Mouse (Mus musculus) thymus, adult 18-20 months (tissue): ENCODE data around the gene Secisbp2.
A peak's percentile ranks its signal among the peaks of the same experiment; 100 is the strongest.

ENCODE experiments used
- DNase-seq, 2 experiments: peaks; one replicate each; pipeline ENCODE4 v3.0.0; 2022; ENCODE audit warnings: mixed read lengths in 2 of 2

The Secisbp2 gene

DNA sequence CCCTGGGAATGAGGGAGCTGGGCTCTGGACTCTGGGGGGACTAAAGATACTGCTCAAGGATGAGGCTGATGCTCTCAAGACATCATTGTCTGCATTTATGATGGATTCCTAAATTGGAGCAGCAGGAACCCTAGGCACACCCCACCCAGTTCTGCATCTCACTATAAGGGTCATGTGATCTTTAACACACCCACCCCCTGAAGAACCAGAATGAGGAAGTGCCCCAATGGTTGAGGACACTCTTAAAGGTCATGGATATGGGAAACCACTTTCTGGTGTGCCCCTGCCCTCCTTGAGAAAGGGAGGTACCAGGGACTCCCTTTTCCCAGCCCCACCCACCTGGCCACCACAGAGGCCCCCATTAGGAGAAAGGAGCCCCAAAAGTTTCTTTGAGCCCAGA is 45.0 kb downstream of the Secisbp2 start:
- no peak for DNase-seq

DNA sequence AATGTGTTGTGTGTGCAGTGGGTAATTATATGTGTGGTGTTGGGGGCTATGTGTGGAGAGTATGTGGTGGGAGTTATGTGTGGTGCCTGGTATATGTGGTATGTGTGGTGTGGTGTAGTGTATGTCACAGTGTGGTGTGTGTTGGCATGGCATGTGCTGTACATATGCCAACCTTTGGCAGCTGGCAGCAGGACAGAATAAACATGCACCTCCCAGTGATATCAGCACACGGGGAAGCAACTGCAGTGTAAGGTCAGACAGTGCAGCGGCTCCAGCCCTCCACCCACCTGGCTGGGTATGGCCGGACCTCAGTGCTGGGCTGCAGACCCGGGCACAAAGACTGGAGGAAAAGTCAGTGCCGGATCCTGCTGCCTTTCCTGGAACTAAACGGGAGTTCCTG is 46.0 kb downstream of the Secisbp2 start:
- DNase-seq = no peak

DNA sequence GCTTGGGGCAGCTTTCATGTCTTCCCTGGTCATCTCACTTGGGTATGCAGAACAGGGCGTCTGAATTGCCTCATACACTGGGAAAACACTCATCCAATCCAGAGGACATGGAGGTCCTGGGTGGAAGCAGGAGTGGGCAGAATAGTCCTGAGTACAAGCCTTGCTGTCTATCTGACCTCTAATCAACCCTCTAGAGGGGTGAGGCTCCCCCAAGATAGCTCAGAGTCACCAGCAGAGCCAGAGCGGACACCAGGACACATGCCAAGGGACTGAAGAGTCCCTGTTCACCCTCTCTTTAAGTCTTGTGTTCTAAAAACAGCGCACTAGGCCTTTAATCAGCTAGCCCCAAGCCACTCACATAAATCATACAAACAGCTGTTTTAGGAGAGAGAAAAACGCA is 46.4 kb downstream of the Secisbp2 start:
- no peak for DNase-seq

DNA sequence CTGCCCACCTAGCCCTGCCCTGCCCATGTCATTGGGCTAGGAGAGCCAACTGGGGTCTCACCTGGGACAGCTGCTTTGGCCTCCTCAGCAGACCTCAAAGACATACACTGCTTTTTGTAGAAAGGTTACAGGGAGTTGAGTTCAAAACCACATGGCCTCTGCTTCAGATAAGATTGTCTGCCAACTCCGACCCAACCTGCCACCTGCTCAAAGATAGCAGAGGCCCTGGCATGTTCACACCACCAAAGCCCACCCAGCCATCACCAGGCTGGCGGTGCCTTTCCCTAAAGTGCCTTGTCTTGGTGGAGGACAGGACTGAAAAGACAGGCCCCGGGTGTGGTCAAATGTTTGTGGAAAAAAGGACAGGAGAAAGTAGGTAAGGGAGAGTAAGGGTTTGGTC is 46.8 kb downstream of the Secisbp2 start:
- DNase-seq = no peak

DNA sequence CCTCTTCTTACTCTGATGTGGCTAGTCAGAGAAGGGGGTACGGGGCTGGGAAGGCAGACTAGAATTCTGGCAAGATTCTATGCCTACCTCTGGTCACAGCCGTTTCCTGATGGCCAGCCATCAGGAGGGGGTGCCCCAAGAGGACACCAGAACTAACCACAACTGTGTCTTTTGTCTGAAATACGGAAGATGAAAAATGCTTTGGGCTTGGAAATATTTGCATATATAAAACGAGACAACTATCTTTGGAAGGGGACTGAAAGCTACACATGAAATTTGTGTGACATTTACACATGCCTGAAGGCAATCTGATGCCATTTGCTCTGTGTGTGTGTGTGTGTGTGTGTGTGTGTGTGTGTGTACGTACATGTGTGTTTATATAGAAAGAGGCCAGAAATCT is 52.4 kb downstream of the Secisbp2 start:
- DNase-seq = no peak

DNA sequence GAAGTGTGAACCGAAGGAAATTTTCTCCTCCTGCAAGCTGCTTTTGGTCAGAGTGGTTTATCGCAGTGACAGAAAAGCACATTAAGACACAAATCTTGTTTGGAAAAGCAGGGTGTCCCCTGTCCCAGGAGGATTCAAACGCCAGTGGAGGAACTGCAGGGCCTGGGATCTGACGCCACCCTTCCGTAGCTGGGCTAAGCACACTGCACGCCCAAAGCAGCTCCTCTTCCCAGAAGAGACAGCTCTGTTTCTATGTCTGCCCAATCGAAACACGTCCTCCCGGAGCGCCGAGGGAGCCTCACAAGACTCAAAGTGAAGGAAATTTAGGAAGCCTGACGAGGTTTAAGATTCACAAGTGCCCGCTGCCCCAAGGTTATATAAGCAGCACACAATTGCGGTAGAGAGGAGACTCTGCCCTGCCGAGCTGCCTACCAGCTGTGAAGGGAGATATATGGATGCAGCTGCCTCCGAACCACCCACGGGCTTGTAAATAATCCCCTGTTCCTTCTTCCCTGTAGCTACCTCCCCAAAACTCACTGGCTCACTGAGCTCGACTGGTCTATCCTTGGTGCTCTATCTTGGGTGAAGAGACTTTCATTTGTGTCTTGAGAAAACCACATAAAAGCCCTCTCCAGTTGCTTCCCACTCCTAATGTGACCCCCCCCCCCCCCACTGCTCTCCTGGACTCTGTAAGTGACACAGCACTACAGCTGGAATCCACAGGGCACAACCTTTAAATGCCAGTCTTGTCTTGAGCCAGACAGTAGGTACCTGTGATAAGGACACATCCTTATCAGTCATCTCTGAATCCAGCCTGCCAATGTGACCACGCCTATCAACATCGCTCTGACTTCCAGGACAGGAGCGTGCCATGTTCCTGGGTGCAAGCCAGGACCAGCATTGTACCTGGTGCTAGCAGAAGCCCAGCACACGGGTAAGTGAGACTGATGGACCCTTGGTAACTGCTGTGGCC is 54.7 kb downstream of the Secisbp2 start:
- DNase-seq = no peak

DNA sequence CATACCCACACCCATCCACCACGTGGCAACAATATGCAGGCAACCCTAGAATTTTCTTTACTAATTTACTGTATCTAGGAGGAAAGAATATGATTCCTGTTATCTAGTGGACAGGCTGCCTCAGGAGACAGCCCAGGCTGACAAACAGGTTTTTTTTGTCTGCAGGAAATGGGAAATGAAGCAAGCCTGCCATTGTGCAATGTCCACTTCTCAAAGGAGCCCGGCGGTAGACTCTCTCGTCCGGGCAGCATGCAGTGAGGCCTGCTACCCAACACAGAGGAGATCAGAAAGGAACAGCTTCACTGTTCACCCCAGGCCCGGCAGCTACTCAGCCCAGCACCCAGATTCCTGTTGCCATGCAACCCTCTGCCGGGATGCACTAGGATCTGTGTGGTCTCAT is 59.2 kb downstream of the Secisbp2 start:
- DNase-seq = no peak

DNA sequence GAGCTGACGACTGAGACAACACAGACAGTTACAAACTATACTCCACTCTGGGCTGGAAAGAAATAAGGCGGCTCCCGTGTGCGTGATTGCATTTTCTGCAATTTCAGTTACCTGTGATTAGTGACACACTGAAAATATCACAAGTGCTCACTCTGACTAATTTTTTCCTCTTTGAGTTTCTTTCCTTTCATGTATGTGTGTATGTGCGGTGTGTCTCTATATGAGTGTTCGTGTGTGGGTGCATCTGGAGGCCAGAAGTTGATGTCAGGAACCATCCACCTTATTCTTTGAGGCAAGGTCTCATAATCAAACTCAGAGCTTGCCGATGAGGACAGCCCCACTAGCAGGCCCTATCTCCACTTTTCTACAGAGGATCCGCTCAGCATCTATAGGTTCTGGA is 60.5 kb downstream of the Secisbp2 start:
- DNase-seq = no peak

DNA sequence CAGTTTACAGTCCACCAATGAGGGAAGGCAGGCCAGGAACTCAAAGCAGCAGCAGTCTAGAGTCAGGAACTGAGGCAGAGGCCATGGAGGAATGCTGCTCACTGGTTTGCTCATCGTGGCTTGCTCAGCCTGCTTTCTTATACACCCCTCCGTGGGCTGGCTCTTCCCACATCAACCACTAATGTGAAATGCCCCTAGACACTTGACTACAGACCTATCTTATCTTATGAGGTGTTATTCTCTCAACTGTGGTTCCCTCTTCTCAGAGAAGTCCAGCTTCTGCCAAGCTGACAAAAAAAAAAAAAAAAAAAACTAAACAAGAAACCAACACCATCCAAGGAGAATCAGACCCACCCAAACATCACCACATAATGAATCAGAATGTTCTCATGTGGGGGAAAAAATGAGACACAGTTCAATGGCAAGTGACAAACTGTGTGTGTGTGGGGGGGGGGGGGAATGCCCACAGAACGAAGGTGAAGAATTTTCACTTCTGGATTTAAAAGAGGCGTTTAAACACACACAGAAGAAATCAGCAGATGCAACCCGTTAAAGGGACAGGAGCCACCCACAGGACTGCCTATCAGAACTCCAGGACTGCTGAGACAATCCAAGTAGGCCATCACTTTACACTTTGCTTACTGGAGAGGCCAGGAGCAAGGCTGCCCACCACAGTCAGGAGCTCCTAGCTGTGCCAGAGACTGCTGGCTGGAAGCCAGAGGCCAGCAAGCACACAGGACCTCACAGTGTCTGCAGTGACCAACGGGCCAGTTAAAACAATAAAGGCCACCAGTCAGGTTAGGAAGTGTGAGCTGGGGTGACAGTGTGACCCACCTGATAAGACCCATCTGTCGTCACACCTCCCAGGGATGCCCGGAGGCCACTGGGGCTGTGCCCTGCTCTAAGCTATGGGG is 65.1 kb downstream of the Secisbp2 start:
- DNase-seq = no peak

DNA sequence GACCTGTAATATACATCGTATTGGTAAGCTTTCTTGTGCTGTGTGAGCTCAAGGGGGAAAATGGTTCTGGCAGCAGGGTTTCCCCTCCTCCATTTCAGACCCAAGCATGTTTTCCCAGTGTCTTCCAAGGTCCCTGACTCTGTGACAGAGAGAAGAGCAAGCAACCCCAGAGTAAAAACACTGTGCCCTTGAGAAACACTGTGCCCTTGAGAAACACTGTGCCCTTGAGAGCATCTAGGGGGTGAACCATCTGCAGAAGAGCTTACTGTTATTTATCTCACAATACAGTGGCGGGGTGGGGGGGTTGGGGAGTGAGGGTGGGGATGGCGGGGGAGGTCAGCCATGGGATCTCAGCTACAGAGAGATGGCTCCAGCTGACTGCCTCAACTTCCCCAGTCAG is 67.8 kb downstream of the Secisbp2 start:
- DNase-seq = no peak

DNA sequence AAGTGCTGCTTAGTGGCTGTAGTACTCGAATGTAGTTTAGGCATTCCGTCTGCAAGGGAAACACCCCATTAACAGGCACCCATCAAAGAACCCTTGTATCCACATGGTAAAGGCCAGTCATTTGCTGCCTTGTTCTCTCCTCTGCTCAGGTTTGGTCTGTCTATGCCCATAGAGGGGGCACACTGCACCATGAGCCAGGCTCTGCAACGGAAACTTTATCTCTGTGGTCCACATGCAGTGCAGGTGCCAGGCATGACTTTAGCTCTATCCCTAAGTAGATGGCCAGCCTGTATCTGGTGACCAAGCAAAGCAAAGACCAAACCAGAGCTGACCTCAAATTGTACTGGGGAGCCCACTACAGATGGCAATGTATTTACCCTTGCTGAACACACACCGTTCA is 69.1 kb downstream of the Secisbp2 start:
- no peak for DNase-seq

DNA sequence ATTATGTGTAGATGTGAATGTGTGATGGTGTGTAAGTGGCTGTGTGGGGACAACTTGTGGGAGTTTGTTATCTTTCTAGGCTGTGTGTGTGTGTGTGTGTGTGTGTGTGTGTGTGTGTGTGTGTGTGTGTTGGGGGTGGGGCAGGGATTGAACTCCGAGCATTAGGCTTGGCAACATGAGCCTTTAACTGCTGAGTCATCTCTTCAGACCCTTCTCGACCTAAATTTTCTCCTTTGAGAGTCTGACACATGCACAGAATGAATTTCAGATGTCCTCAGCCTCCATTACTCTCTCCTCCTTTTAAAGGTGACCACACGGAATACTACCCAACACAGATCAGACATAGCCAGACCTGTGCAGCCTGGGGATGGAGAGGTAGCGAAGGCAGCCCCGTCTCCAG is 71.6 kb downstream of the Secisbp2 start:
- no peak for DNase-seq

DNA sequence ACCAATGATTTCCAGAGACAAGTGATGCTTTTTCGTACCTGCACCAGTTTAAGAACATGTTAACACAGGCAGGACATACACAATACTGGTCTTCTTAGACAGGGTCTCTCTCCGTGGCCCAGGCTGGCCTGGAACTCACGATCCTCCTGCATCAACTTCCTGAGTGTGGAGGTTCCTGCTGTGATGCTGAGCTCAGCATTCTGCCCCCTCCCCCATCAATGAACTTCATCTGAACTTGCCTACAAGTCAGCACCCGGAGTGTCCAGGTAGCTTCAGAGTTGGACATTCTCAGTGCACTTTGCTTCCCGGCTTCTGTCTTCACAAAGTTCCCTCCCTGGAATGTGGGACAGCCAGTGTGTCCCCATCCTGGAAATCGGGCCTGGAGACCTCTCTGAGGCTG is 73.1 kb downstream of the Secisbp2 start:
- no peak for DNase-seq

DNA sequence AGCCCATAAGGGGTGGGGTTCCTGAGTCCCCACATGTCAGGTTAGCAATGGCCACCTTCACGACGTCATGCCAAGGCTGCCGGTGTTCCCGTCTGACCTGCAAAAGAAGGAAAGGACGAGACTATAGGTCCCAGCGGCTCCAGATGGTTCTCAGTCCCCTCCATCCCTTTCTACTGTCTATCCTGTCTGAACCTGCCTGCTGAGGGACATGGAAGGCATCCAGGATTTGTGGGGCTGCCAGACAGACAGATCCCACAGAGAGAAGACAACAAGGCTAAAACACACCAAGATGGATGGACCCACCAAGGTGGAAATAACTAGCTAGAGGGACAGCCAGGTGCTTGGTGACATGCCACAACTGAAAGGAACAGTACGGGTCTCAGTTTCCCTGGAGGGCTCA is 73.9 kb downstream of the Secisbp2 start:
- DNase-seq = no peak

DNA sequence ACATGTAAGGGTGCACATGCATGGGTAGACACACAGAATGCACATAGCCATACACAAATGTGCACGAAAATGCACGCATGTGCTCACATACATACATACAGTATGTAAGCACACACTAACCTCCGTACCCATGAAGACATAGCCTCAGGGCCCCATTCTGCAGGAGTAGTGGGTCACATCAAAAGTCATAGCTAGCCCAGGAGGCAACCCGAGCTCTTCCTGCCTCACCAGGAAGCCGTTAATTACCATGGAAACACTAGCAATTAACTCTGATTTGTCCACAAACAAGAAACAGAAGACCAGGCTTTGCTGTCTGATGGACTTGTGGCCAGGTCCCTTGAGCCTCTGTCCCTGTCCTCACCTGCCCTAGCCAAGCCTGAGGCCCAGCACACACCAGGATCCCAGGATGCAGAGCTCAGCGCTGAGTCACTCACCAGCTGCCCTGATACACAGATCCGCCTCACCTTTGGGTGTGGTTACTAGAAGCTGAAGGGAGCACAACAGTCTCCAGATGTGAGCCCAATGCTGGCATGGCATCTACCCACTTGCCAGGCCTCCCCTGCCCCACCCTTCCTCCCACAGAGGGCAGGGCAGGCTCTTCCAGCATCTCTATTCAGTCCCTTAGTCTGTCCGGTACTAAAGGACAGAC is 74.6 kb downstream of the Secisbp2 start:
- no peak for DNase-seq

DNA sequence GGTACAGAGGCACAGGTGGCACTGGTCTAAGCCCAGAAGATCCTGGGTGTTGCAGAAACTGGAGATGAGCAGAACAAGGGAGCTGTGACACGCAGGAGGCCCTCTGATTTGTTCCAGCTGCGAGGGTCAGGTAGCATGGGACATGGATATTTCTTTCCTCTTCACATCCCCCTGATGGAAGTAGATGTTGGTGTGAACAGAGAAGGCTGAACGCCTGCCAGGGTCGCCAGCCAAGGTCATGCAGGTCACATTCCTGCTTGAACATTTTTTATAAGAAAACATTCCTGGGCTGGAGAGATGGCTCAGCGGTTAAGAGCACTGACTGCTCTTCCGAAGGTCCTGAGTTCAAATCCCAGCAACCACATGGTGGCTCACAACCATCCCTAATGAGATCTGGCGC is 75.9 kb downstream of the Secisbp2 start:
- DNase-seq = no peak

DNA sequence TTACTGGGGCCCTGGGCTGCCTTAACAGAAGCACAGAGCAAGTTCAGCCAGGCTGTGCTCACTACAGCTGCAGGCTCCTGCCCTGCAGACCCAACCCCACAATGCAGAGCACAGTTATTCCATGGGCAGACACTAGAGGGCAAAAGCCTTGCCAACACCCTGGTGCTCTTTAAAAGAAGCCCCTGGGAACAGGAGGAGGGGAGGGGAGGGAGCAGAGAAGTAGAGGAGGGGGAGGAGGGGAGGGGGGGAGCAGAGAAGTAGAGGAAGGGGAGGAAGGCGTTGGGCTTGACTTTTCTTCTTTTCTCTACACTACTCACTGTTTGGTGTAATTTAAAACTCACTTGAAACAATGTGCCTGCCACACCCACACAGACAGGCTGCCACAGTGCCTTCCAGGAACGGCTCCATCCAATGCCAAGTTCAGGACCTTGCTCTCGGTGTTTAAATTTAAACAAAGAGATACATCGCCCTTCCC is 78.4 kb downstream of the Secisbp2 start:
- DNase-seq = peak in 1 of 2 experiments; percentile 62

DNA sequence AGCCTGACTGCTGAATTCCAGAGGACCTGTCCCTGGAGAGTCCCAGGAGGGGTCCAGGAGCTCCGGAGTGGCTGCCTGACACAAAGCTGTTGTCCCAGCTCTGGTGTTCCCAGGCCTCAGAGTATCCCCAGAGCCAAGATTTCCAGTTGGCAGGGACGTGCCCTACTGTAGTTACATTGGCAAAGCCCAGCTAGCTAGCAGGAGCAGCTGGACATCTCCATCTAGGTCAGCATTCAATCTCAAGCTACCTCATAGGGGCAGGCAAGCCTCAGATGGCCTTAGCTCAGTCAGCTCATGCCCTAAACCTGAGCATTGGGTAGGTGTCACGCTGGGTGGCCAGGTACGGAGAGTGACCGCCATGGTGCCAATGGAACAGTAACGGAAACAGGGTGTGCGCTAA is 80.0 kb downstream of the Secisbp2 start:
- DNase-seq = no peak

DNA sequence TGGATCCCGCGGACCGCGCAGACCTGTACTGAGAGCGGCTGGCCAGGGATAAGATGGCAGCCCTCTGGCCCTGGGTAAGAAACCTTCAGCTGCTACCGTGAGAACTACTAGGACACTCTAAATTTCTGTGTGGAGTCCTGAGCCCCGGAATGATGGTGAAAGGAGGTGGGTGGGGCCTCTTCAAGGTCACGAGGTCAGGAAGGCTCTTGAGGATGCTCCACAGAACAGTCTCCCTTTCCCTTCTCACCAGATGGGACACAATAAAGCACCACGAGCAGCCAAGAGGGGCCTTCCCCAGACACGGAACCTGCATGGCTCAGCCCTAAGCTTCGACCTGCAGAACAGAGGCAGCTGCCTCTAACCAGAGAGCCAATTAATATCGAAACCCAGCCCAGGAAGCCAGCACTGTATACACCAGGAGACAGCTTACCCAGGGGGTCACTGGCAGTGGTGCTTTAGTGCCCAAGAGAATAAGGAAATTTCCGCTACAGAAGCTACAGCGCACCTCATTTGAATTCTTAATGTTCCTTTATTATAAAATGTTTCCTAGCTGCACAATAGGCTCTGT is 80.7 kb downstream of the Secisbp2 start:
- DNase-seq = no peak
